Mouse (Mus musculus) brain, adult 2 months (tissue): ENCODE data around the gene Ablim1.

Source experiments
- DNase-seq: peaks from one replicate; pipeline ENCODE4 v3.0.0; 2011; ENCODE audit warnings: low read depth, low spot score

Ablim1 gene

DNA sequence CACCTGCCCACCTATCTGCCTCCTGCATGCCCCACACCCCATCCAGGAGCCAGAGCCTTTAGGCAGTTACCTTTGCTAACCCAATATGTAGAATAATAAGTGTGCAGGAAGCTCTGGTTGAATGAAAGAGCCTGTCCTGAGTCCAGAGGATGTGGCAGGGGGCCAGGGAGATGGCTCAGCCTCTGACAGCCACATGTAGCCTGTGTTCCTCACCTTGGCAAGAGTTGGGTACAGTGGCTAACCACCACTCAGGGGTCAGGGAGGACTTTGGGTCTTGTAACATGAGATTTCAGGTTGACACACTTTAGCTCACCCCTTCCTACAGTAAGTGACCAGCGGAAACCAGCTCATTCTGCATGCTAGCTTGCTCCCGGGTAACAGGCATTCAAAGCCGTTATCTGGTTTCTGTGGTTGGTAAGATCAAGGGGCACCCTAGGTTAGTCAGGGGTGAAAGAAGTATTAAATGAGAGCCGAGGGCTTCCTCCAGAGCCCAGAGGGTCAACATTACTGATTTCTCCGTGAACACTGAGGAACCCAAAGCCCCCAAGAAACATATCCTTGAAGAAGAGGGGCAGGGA lies 210.5 kb downstream of the Ablim1 start:
- no peak for DNase-seq

DNA sequence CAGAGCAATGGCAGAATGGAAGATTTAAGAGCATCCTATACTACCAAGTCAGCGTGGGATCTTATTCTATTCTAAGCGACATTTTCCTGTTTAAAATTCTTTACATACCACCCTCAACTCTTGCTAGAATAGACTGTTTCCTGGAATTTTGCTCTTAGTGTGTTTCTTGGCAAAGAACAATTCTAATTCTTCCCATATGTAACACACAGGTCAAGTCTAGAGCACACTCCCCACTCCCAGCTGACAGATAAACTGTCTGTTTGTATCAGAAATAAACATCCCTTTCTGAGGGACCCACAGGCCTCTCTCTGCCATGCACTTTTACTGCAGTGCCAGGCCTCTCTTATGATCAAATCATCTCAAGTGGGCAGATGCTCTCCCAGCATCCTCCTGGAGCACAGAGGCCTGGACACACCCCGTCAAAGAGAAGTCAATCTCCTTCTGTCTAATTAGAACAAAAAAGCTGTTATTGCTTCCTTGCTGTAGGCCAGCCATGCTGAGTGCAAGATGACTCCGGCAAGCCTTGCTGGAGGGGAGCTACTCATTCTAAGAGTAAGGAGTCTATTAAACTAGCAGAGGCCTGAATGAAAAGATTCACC lies 211.3 kb downstream of the Ablim1 start:
- DNase-seq = peak; percentile 74

DNA sequence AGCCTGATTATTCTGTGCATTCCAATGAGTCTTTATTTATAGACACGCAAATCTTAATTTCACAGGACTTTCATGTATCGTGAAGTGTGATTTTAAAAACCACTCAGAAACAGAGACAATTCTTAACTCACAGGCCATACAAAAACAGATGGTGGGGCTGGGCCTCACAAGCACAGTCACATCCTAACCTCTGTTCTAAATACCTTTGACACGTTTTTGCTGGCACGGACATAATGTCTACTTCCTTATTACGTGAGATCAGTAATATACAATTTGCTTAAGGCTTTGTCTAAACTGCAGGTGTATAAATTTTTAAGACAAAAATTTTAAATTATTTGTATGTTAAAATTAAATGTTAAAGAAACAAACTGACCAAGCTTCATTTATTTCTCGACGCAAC lies 212.7 kb downstream of the Ablim1 start:
- no peak for DNase-seq

DNA sequence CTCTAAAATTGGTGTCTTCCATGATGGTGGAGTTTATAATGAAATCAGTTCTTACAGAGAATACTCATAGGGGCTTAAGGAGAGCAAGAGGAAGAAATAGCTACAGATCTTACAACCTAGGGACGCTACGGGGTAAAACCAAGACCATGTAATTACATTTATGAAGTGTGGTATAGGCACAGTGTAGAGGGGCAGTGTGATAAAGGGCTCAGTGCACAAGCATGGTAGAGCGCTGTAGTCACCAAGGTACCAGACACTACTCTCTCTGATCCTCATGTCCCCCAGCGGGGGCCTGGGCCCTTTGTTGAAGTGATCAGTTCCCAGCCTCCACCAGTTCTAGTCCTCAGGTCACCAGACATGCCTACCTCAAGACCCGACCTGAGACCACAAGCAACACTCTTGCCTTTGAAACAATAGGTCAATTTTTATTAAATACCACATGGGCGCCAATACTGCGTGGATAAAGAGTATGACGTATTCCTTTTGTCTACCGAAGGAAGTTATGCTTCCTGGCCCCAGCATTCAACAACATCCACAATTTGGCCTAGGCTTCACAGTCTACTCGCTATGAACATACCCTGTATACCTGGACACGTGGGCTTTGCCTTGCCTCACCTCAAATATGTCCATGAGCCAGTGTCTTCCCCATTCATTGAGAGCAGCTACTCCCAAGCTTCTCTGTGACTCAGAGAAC lies 213.8 kb downstream of the Ablim1 start:
- no peak for DNase-seq

DNA sequence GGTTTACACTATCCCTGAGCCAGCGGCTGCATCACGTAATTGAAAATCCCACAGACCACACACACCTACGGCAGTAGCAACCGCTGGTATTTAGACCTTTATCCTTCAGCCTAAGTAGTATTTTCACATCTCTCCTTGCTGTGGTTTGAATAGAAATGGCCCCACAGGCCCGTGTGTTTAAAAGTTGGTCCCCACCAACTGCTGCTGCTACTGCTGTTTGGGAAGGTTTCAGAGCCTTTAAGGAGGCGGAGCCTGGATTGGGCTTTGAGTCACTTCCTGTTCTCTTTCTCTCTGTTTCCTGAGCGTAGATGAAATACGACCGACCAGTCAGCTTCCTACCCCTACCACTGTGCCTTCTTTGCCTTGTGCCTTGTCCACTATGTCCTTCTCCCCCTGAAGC lies 214.7 kb downstream of the Ablim1 start:
- no peak for DNase-seq

DNA sequence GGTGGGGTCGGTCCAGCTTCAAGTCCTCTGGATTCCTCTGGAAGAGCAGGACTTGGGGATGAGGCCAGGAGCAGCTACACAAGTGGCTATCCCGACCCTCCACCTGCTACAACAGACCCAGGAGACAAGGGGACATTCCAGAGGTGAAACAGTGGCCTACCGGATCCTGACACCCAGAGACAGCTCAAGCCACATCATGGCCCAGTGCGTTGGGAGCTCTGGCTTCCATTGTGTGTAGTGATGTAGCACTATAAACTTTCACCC lies 215.7 kb downstream of the Ablim1 start:
- no peak for DNase-seq

DNA sequence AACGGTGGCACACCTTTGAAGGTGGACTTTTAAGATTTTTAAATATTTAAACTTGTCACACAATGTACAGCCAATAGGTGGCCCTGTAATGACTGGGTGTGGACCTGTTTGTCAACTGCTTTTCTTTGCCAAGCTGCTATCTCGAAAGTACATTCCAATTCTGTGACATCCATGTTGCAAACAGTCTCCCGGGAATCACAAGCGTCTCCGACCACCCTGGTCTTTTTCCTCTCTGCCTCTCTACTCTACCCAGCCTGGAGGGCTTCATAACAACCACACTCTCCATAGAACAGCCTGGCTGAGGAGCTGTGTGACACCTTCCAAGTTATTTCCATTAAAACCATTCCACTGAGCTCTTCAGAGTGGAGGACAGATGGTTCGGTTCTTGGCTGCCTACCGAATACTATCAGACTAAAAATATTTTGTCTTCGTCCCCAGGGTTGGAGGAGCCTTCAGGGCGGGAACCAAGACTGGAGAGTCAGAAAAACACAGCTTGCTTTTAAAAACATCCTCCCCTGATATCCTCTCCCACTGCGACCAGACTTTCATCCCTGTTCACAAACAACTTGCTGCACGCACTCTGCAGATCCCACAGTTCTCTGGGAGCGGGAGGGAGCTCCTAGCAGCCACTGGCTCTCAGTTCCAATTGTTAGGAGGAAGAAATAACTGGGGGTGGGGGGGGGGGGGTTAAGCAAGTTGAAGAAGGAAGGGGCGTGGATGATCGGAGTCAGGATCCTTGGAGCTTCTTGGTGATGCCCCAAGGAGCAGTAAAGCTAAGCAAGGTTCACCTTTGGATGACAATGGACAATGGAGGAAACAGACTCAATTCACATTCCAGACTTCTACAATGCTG lies 216.3 kb downstream of the Ablim1 start:
- peak; percentile 96 for DNase-seq

DNA sequence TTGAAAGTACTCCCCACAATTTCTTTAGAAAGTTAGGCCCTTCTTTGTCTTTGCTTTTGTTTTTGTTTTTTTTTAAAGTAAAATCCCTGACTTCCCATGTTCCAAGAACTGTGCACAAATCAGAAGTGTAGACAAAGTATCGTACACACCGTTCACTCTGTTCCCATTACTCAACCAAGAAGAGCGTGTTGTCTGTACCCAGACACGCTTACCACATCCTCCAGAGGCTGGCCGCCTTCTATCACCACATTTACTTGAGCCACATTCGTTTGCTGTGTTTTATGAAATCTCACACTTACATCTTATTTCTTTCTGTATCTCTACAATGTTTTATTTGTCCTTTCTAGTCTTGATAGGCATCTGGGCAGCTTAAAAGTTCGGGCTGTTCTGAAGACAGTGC lies 219.4 kb downstream of the Ablim1 start:
- DNase-seq = no peak

DNA sequence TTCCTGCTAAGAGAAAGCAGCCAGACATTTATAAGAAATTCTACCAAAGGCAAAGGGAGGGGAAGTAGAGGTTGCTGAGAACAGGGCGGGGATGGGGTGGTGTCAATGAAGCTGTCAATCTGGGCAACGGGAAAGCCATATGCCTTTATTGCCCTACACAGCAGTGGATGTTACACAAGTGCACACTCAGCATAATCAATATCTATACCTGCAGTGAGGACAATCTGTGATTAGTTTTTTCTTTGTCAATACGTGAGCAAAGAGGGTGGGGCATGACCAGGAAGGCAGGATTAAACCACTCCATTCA lies 221.1 kb downstream of the Ablim1 start:
- DNase-seq = no peak

DNA sequence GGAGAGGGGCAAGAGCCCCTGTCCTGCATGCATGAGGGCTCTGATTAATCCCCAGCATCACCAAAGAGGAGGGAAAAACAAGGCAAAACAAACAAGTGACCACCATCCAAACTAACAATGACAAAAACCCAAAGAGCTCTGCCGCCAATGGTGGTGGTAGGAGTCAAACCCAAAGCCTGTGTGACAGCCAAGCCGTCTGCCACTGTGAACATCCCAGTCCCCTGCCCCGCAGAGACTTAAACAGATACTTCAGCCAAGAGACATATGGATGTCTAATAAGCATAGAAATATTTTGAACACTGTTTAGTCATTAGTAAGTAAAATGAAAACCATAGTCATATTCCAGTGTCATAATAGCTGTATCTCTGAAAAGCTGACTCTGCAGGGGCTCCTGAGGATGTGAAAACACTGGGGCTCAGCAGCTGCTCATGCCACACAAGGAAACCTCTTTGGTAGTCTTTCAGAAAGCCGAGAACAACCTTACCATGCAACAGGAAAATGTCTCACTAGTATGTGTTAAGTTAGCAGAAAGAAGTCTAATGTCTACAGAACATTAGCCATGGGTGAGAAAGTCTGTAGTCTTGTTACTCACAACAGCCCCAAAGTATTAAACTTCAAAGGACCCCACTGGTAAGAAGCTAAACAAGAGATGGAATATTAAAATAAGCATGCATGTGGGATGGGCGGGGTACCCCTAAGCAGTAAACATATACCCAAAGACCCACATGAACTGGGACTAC lies 221.6 kb downstream of the Ablim1 start:
- peak; percentile 64 for DNase-seq

DNA sequence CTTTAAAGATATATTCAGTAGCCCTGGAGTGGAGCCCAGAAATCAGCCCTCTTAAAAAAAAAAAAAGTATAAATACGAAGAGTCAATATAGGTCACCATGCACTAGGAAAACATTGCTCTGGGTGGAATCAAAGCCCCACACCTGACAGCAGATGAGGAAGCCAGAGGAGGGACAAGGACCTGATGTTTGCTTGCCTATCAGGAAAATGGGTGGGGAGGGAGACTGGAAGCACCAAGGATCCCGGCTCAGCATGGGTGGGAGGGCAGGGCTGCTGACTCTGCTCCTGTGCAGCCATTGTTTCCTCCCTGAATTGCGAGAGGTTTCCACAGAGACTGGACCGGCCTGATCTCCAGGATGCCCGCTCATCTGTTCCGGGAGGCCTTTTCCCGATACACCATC lies 223.4 kb downstream of the Ablim1 start:
- no peak for DNase-seq

DNA sequence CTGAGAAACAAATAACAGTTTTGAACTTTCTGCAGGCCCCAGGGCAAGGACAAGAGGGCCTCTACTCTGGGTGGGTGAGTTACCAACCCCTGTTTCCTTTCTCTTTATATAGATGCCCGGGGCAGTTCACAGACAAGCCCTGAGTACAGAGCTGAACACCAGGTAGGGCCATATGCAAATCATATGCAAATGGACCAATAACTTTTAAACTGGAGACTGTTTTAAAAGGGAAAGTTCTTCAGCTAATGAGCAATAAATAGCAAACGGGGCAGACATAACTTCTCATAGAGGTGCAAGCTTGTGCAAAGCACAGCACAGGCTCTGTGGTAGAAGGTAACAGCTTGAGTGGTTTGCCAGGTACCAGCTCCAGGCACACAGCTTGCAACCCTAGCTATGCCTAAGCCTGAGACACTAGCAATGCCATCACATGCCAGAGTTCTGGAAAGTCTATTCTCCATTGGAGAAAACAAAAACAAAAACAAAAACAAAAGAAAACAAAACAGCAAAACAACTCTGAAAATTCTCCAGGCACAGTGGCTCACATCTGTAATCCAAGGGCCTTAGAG lies 225.8 kb downstream of the Ablim1 start:
- DNase-seq = peak; percentile 71

DNA sequence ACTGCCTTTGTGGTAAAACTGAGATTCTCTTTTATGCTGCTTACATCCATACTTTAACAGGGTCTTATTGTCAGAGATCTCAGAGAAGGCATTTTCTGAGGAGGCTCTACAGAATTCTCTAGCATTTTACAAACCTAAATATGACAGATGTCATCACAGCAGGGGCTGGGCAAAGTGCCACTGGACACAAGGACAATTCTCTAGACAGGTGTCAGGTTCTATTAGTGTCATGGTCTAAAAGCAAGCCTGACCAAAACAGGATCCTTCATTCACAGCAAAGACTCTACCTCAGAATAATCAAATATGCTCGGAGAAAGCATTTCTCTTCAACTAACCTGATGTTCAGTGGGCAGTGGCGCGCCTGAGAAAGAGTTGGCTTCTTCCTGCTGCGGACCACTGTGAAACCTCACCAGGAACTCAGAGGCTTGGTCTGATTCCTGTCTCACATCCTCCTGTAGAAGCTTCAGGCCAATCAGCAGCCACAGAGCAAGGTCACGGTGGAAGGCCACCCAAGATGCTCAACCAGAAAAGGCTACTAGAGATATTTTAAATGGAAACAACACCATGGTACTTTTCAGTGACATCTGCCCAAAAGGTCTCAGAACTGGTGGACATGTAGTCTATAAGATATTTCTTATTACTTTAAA lies 230.1 kb downstream of the Ablim1 start:
- DNase-seq = peak; percentile 97

DNA sequence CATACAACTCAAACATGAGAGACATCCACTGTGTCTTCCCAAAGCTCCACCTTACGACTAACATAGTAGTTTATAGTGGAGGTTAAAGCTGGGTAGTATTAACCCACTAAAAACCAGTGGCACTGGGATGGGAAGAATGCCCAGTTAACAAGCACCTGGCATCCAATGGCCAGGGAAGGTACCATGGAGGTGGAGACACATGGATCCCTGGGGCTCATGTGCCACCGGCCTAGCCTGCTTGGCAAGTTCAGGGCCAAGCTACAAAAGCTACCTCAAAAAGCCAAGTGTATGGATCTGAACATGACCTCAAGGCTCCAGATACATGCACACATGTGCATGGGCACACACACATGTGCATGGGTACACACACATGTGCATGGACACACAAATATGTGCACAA lies 230.8 kb downstream of the Ablim1 start:
- peak; percentile 36 for DNase-seq

DNA sequence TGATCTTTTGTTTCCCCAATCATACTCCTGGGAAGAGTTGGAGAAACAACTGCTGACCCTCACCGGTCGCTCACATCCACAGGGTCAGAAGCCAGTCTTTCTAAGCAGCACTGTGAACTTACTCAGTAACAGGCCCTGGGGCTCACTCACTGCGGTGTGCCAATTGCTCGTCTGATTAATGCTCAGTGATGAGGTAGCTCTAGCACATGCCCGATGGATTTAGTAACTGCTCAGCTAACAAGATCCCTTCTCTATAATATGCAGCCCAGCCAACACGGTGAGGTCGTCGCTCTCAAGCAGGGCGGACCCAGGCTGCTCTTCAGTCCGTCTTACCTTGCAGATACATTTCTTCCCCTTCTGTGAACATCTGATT lies 231.6 kb downstream of the Ablim1 start:
- peak; percentile 39 for DNase-seq

DNA sequence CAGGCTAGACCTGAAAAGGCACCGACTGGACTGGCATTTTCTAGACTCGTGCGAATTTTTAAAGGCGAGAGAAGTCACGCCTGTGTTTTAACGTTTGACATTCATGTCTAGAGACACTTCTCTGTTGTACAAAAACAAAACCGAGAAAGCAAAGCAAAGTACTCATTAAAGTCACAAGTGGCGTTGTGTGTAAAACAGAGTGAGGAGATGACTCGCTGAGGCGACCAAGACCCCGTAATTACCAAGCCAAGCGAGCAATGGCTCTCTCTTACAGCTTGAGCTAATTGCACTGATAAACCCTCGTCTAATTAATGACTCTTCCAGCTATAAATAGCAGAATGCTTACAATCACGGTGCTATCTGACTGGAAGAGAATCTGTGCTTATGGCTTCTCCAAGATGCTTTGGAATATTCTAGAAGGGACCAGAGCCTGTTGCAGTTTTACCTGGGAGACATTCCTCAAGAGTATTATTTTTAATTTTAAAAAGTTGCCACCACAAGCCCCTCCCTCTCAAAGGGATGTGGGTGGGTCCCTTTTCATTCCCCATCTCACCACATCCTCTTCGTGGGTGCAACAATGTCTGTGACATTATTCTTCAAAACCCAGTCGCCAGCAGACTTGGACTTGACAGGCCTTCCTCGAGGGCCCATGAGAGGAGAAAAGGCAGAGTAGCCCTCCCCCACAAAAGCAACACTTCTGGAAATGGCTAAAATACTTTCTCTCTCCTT lies 232.1 kb downstream of the Ablim1 start:
- DNase-seq = peak; percentile 84

DNA sequence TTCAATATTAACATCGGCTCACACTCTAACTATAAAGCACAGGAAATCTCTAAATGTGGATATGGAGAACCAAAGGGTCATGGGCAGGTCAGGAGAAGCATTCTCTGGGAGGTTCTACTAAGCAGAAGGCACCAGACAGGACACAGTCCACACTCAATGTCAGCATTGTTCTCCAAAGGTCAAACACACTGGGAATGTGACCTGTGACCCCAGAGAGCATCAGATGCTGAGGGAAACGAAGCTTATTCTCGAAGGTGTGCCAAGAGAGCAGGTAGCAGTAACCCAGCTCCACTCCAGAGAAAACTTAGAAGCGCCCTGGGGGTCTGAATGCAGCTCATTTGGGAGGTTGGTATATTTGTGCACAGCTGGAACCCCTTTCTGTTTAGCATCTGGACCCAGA lies 233.2 kb downstream of the Ablim1 start:
- no peak for DNase-seq

DNA sequence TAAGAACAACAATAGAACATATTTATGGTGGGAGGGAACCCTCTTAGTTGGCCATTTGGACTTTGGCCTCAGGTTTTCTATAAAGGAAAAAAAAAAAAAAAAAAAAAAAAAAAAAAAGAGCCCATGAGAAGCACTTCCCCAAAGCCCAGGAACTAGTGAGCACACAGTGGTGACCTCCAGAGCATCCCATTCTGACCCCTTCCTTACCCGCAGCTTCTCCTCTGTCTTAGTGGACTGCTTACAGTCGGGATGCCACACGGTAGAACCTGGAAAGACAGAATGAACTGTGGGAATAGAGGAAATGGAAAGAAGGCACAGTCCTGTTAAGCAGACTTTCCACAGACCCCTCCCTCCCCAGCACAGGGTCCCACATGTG lies 235.1 kb downstream of the Ablim1 start:
- DNase-seq = no peak

DNA sequence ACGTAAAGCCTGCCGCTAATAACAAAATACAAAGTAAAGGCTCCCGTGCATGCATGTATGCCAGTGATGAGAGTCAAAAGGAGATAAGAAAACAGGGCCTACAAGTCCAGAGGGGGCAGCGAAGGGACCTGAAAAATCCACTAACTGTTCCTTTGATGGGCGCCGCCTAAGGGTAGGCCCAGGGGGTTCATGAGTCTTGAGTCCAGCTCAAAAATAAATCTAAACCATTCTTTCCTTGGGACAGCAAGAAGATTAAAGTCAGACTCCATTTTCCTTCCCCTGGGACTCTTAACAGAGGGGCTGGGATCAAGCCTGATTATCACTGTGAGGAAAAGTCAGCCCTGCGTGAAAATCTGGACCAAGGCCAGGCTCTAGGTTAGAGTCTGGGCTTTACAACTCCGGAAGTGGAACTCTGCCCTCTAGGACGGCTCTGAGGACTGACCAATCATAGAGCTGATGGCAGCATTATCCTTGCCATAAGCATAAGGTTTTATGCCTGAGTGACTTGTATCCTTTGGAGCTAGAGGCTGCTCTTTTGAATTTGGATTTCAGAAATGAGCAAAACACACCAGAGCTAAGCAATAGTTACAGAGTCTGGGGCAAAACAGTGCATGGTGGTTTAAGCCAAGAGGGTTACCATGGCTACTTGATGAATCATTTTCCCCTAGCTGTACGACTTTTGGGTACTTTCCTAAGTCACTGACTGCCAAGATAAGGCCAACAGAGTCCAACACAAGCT lies 235.7 kb downstream of the Ablim1 start:
- DNase-seq = peak; percentile 79
